Mouse (Mus musculus): Measurements from ENCODE around the gene Pdzrn3. TPM values are rescaled to one million over a fixed set of nuclear protein-coding genes. Genes with fewer than 3 reads are reported as not detected.

Gene Pdzrn3
- polyA plus RNA-seq (2017; shearing (Covaris generic)) = 0.15 TPM

GRCm38 (mm10) chr6:101377167-101377934 is at the start of gene Pdzrn3:
Pdzrn3 (minus strand) TSS chr6:101377897.

Data from effector memory CD4-positive, alpha-beta T cell, adult 7 months (primary cell).